Mouse (Mus musculus): ENCODE measurements at regions not wholly inside any gene's neighbourhood (a gene's known extent, or its start where the extent isn't known, plus 50 kb on each side); places are given as distances from the start of the nearest gene placed in this dataset.

DNA sequence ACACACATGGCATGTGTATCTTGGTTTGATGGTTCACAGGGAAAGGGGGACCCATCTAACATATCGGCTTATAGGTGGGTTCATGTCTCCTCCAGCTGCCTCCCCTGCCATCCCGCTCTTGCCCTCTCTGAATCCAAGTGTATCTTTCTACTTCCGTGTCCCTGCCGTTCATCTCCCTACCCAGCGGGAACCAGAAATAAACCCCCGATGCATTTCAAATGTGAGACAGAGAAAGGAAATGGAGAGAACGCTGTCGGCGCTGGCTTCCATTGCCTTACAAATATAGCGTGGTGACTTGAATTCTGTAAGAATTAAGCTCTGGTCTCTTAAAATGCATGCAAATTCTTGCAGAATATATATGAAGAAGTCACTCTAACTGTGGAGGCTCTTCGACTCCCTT lies 379.2 kb downstream of the Vrk1 start:
- no peaks in the 10 kb centered on the region for H3K27me3 ChIP-seq (ENCODE audit: control insufficient read depth, insufficient read depth, low read depth, low read length)
- 90% methylated on average over 11 of the region's 11 CpGs for WGBS
- no peaks in the 10 kb centered on the region for H3K4me1 ChIP-seq (replicated peaks; ENCODE audit: control insufficient read depth, insufficient read depth, low read length)
- no peak overlapping the region for H3K4me3 ChIP-seq (ENCODE audit: low read length)
- H3K9ac ChIP-seq (ENCODE audit: low read length) = no peak overlapping the region
- no peak overlapping the region for H3K27ac ChIP-seq (ENCODE audit: low read length)
- H3K4me2 ChIP-seq (ENCODE audit: low read depth, low read length) = no peak overlapping the region
- no peak for ATAC-seq (ENCODE audit: low read depth)
- H3K9me3 ChIP-seq (ENCODE audit: control insufficient read depth, low read length) = no peaks in the 10 kb centered on the region
- no peaks in the 10 kb centered on the region for H3K36me3 ChIP-seq (ENCODE audit: control insufficient read depth, insufficient read depth, low read length)

DNA sequence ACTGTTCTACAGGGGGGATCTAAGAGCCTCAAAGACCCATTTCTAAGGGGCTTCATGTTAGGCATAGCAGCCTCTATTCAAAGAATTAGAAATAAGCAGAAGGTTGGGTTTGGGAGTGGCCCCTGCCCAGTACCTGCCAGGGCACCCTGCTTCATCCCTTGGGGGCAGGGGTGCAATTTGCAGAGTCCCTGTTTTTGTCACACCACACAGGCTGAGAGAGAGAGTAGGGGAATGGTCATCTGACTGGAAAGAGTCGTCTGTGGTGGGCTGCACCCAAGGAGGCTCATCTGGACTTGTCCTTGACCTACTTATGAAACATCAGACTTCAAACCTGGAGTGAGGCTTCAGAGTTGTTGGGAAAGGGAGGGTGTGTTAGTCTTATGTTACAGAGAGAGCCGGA lies 382.3 kb downstream of the Vrk1 start:
- Histone ChIP-seq H3K4me1 (replicated peaks; ENCODE audit: control insufficient read depth, insufficient read depth, low read length) (no peaks in the 10 kb centered on the region), H3K4me2 (ENCODE audit: low read depth, low read length) (no peak overlapping the region), H3K9ac (ENCODE audit: low read length) (no peak overlapping the region), H3K4me3 (ENCODE audit: low read length) (no peak overlapping the region), H3K9me3 (ENCODE audit: control insufficient read depth, low read length) (no peaks in the 10 kb centered on the region), H3K36me3 (ENCODE audit: control insufficient read depth, insufficient read depth, low read length) (no peaks in the 10 kb centered on the region), H3K27me3 (ENCODE audit: control insufficient read depth, insufficient read depth, low read depth, low read length) (no peaks in the 10 kb centered on the region), H3K27ac (ENCODE audit: low read length) (no peak overlapping the region)
- no peak for ATAC-seq (ENCODE audit: low read depth)
- 49% methylated on average over 2 of the region's 2 CpGs for WGBS

DNA sequence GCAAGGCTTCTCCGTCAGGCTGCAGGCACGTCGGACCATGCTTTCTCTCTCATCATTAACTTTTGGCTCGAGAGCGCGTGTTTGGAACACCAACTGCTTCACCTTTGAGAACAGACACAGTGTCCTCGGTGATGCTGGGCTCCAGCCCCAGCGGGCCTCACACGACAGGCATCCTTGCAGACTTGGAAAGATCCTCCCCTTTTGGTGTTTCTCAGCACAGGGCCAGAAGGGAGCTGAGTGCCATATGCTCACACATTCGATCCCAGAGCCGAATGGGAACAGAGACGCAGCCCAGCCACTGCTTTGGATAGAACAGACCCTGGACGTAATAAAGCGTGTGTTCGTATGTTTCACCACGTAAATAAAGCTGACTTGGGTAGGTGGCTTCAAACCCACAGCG lies 389.1 kb downstream of the Vrk1 start:
- WGBS = 75% methylated on average over 17 of the region's 17 CpGs
- H3K9ac ChIP-seq (ENCODE audit: low read length) = no peak overlapping the region
- ATAC-seq (ENCODE audit: low read depth) = no peak
- H3K27me3 ChIP-seq (ENCODE audit: control insufficient read depth, insufficient read depth, low read depth, low read length) = no peaks in the 10 kb centered on the region
- no peaks in the 10 kb centered on the region for H3K9me3 ChIP-seq (ENCODE audit: control insufficient read depth, low read length)
- H3K4me2 ChIP-seq (ENCODE audit: low read depth, low read length) = no peak overlapping the region
- H3K4me1 ChIP-seq (replicated peaks; ENCODE audit: control insufficient read depth, insufficient read depth, low read length) = no peaks in the 10 kb centered on the region
- H3K4me3 ChIP-seq (ENCODE audit: low read length) = no peak overlapping the region
- no peak overlapping the region for H3K27ac ChIP-seq (ENCODE audit: low read length)
- no peaks in the 10 kb centered on the region for H3K36me3 ChIP-seq (ENCODE audit: control insufficient read depth, insufficient read depth, low read length)

DNA sequence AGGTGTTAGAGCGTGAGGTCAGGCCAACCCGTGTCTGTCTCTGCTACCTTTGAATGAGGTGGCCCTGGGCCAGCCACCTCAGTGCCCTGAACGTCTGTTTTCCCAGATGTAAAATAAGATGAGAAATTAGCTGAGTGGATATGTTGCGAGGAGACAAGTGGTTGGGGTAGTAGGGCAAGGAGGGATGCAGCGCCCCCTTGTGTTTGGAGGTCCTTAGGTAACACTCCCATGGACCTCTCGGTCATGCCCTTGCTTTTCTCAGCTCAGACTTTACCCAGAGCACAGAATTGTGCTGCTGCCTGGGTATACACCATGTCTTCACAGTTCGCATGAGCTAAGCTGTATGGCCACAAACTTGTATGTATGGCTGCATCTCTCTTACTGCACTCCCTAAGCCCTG lies 401.0 kb downstream of the Vrk1 start:
- WGBS = 79% methylated on average over 7 of the region's 7 CpGs
- H3K27ac ChIP-seq (ENCODE audit: low read length) = no peak overlapping the region
- H3K9me3 ChIP-seq (ENCODE audit: control insufficient read depth, low read length) = no peaks in the 10 kb centered on the region
- H3K9ac ChIP-seq (ENCODE audit: low read length) = no peak overlapping the region
- no peaks in the 10 kb centered on the region for H3K27me3 ChIP-seq (ENCODE audit: control insufficient read depth, insufficient read depth, low read depth, low read length)
- no peak overlapping the region for H3K4me3 ChIP-seq (ENCODE audit: low read length)
- no peaks in the 10 kb centered on the region for H3K36me3 ChIP-seq (ENCODE audit: control insufficient read depth, insufficient read depth, low read length)
- H3K4me1 ChIP-seq (replicated peaks; ENCODE audit: control insufficient read depth, insufficient read depth, low read length) = no peaks in the 10 kb centered on the region
- no peak overlapping the region for H3K4me2 ChIP-seq (ENCODE audit: low read depth, low read length)
- ATAC-seq (ENCODE audit: low read depth) = no peak

DNA sequence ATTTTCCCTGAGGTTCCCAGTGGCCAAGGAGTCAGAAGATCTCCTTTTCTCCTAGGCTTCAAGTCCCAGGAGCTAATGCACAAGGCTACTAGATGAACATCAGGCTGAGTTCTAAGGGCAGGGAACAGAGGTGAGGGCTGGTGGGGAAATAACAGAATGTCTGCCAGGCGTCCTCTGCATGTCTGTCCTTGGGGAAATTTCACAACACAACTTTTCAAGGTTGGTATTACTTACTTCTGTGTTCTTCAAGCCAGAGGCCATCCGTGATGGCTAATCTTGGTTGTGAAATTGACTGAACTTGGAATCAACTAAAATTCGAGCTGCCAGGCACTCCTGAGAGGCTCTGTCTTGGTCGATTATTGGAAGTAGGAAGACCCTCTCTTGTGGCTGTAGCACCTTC lies 416.6 kb downstream of the Vrk1 start:
- H3K27me3 ChIP-seq (ENCODE audit: control insufficient read depth, insufficient read depth, low read depth, low read length) = no peaks in the 10 kb centered on the region
- no peak overlapping the region for H3K4me3 ChIP-seq (ENCODE audit: low read length)
- no peak for ATAC-seq (ENCODE audit: low read depth)
- H3K4me2 ChIP-seq (ENCODE audit: low read depth, low read length) = no peak overlapping the region
- H3K36me3 ChIP-seq (ENCODE audit: control insufficient read depth, insufficient read depth, low read length) = no peaks in the 10 kb centered on the region
- H3K4me1 ChIP-seq (replicated peaks; ENCODE audit: control insufficient read depth, insufficient read depth, low read length) = no peaks in the 10 kb centered on the region
- no peak overlapping the region for H3K27ac ChIP-seq (ENCODE audit: low read length)
- H3K9ac ChIP-seq (ENCODE audit: low read length) = no peak overlapping the region
- WGBS = 60% methylated on average over 4 of the region's 4 CpGs
- no peaks in the 10 kb centered on the region for H3K9me3 ChIP-seq (ENCODE audit: control insufficient read depth, low read length)

DNA sequence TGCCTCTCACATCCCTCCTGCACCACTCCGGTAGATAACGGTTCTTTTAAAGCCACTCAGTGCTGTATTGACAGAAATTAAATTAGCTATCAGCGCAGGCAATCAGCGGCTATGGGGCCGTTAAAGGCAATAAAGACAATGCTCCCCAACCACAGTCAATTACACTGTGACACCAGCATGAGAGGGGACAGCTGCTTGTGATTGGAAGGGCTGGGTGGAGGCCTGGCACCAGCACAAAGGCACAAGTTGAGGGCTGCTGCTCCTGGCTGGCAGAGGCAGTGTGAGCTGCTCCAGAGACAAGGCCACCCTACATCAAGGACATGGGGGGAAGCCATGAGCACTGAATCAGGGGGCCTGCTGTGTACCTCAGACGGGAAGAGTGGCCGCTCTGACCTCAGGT lies 420.0 kb downstream of the Vrk1 start:
- Histone ChIP-seq H3K27me3 (ENCODE audit: control insufficient read depth, insufficient read depth, low read depth, low read length) (no peaks in the 10 kb centered on the region), H3K9ac (ENCODE audit: low read length) (no peak overlapping the region), H3K9me3 (ENCODE audit: control insufficient read depth, low read length) (no peaks in the 10 kb centered on the region), H3K4me3 (ENCODE audit: low read length) (no peak overlapping the region), H3K4me1 (replicated peaks; ENCODE audit: control insufficient read depth, insufficient read depth, low read length) (no peaks in the 10 kb centered on the region), H3K36me3 (ENCODE audit: control insufficient read depth, insufficient read depth, low read length) (no peaks in the 10 kb centered on the region), H3K27ac (ENCODE audit: low read length) (no peak overlapping the region), H3K4me2 (ENCODE audit: low read depth, low read length) (no peak overlapping the region)
- ATAC-seq (ENCODE audit: low read depth) = no peak
- WGBS = 59% methylated on average over 7 of the region's 7 CpGs

DNA sequence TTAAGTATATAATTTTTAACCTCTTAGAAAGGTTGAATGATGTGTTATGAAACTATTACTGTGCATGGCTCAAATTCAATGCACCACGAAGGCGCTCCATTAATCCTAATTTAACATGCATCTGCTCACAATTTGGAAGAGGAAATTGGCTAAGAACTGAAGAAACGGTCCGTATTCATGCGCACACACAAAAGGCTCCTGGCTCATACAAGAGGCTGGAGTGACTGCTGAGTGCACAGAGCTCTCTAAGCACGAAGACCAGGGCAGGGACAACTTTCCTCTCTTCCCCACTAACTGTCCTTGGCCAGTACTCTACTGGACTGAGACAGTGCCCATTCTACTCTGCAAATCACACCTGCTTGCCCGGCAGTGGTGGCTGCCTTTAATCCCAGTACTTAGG lies 435.1 kb downstream of the Vrk1 start:
- no peak for ATAC-seq (ENCODE audit: low read depth)
- H3K9ac ChIP-seq (ENCODE audit: low read length) = no peak overlapping the region
- H3K36me3 ChIP-seq (ENCODE audit: control insufficient read depth, insufficient read depth, low read length) = no peaks in the 10 kb centered on the region
- H3K27me3 ChIP-seq (ENCODE audit: control insufficient read depth, insufficient read depth, low read depth, low read length) = no peaks in the 10 kb centered on the region
- H3K4me1 ChIP-seq (replicated peaks; ENCODE audit: control insufficient read depth, insufficient read depth, low read length) = no peaks in the 10 kb centered on the region
- no peak overlapping the region for H3K4me2 ChIP-seq (ENCODE audit: low read depth, low read length)
- WGBS = 65% methylated on average over 7 of the region's 7 CpGs
- H3K27ac ChIP-seq (ENCODE audit: low read length) = no peak overlapping the region
- no peak overlapping the region for H3K4me3 ChIP-seq (ENCODE audit: low read length)
- H3K9me3 ChIP-seq (ENCODE audit: control insufficient read depth, low read length) = no peaks in the 10 kb centered on the region

DNA sequence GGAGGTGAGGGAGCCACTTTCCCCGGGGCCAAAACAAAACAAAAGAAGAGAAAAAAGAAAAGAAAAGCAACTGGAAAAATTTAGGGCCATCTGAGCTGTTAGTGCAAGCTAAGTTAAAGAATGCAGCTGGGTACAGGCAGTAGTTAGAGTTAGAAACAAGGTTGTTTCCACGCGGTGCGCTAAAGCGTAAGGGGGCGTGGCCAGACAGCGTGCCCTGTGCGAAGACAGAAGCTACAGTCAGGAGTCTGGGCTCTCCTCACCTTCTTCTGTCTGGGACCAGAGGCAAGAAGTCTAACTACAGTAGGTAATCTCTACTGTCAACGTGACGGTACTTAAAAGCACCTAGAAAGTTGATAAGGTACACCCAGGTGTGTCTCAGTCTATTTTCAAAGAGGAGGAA lies 435.9 kb downstream of the Vrk1 start:
- Histone ChIP-seq H3K36me3 (ENCODE audit: control insufficient read depth, insufficient read depth, low read length) (no peaks in the 10 kb centered on the region), H3K9ac (ENCODE audit: low read length) (no peak overlapping the region), H3K27me3 (ENCODE audit: control insufficient read depth, insufficient read depth, low read depth, low read length) (no peaks in the 10 kb centered on the region), H3K27ac (ENCODE audit: low read length) (no peak overlapping the region), H3K4me1 (replicated peaks; ENCODE audit: control insufficient read depth, insufficient read depth, low read length) (no peaks in the 10 kb centered on the region), H3K4me2 (ENCODE audit: low read depth, low read length) (no peak overlapping the region), H3K4me3 (ENCODE audit: low read length) (no peak overlapping the region), H3K9me3 (ENCODE audit: control insufficient read depth, low read length) (no peaks in the 10 kb centered on the region)
- 46% methylated on average over 10 of the region's 10 CpGs for WGBS
- no peak for ATAC-seq (ENCODE audit: low read depth)

DNA sequence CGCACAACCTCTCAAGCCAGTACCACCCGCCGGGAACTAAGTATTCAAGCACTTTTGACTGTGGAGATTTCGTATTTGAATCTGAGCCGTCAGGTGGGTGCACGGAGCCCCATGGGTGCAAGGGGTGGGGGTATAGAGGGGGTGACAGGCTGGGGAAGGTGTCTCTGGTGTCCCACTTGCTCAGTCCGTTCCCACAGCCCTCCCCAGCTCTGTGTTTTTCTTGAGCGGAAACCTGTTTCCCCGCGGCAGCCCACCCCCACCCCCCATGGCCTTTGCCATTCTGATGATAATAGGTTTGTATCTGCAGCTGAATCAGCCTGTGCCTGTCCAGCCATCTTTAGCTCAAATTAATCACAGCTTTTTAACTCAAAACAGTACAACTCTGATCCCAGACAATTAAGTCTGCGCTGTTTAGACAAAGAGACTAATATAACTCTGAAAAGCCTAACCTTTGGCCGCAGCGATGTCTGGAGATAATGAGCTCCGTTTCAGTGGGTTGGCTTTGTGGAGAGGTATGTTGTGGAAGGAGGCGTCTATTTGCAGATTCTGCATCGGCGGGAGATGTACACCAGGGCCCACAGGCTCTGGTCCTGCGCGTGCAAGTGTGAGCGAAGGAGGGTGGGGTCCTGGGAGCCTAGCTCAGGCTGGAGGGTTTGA lies 437.0 kb downstream of the Vrk1 start:
- no peaks in the 10 kb centered on the region for H3K36me3 ChIP-seq (ENCODE audit: control insufficient read depth, insufficient read depth, low read length)
- no peaks in the 10 kb centered on the region for H3K9me3 ChIP-seq (ENCODE audit: control insufficient read depth, low read length)
- no peaks in the 10 kb centered on the region for H3K4me1 ChIP-seq (replicated peaks; ENCODE audit: control insufficient read depth, insufficient read depth, low read length)
- no peaks in the 10 kb centered on the region for H3K27me3 ChIP-seq (ENCODE audit: control insufficient read depth, insufficient read depth, low read depth, low read length)
- no peak overlapping the region for H3K4me2 ChIP-seq (ENCODE audit: low read depth, low read length)
- no peak overlapping the region for H3K4me3 ChIP-seq (ENCODE audit: low read length)
- H3K27ac ChIP-seq (ENCODE audit: low read length) = no peak overlapping the region
- no peak for ATAC-seq (ENCODE audit: low read depth)
- H3K9ac ChIP-seq (ENCODE audit: low read length) = no peak overlapping the region
- 68% methylated on average over 20 of the region's 20 CpGs for WGBS

DNA sequence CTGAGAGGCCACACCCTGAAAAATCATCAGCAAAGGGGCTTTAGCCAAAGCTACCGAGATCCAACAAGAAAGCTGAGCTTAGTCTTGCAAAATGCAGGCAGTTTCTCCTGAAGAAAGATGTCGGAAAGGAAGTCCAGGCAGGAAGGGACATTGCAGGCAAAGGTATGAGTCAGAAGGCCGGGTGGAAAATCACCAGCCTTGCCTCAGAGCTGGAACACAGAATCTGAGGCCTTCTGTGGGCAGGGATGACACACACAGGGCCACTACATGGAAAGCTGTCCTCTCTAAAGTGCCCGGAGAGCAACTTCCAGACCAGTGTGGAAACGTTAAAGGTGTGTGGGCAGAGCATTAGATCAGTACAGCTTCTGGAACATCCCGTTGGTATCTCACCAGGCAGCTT lies 438.5 kb downstream of the Vrk1 start:
- Histone ChIP-seq H3K9me3 (ENCODE audit: control insufficient read depth, low read length) (no peaks in the 10 kb centered on the region), H3K27me3 (ENCODE audit: control insufficient read depth, insufficient read depth, low read depth, low read length) (no peaks in the 10 kb centered on the region), H3K27ac (ENCODE audit: low read length) (no peak overlapping the region), H3K4me3 (ENCODE audit: low read length) (no peak overlapping the region), H3K9ac (ENCODE audit: low read length) (no peak overlapping the region), H3K36me3 (ENCODE audit: control insufficient read depth, insufficient read depth, low read length) (no peaks in the 10 kb centered on the region), H3K4me1 (replicated peaks; ENCODE audit: control insufficient read depth, insufficient read depth, low read length) (no peaks in the 10 kb centered on the region), H3K4me2 (ENCODE audit: low read depth, low read length) (no peak overlapping the region)
- 65% methylated on average over 6 of the region's 6 CpGs for WGBS
- no peak for ATAC-seq (ENCODE audit: low read depth)

All from lung, embryonic 16.5 days (tissue).